Mouse (Mus musculus): ENCODE measurements around the gene Cadm2. TPM values are rescaled to one million over a fixed set of nuclear protein-coding genes. Genes with fewer than 3 reads are reported as not detected.

The Cadm2 gene
- polyA plus RNA-seq, 1 experiment from 2014 or later: 14.8 TPM

DNA sequence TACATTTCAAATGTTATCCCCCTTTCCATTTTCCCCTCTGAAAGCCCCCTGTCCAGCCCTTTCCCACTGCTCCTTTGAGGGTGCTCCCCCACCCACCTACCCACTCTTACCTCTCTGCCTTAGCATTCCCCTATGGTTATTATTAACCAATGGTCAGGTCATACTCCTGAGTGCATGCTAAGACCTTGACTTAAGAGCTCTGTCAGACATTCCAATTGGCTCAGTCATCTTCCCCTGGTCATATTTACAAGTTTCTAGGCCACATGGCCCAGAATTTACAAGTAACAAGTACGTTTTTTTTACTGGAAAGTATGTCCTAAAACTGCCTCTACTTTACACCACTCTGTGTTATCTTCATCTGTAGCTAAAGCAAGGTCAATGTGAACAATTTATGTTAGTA lies 998.3 kb downstream of the Cadm2 start:
- Histone ChIP-seq H3K9ac (no peak overlapping the region), H3K27me3 (no peaks in the 10 kb centered on the region), H3K4me1 (no peaks in the 10 kb centered on the region), H3K36me3 (no peaks in the 10 kb centered on the region), H3K9me3 (replicated peaks) (no peaks in the 10 kb centered on the region), H3K27ac (no peak overlapping the region), H3K4me2 (replicated peaks) (no peak overlapping the region), H3K4me3 (no peak overlapping the region)
- ATAC-seq (ENCODE audit: low FRiP score): no peak
- 46% methylated on average over 1 of the region's 1 CpGs for WGBS

DNA sequence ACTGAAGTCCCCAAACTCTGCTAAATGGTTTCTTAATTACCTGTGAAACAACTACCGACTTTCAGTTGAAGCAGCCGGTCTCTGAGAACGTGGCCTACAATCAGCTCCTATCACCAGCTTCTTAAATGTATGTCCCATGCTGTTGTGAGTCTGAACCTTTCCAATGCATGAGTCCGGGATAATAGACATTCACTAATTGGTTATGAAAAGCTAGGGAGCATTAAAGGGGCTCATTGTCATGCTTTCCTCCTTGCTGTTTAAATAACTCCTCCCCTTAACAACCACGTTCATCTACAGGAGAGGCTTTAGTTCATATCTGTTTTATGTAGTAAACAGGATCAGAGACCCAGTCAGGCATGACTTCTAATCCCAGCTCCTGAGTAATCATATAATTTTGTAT lies 1008.1 kb downstream of the Cadm2 start:
- H3K27ac ChIP-seq: no peak overlapping the region
- H3K36me3 ChIP-seq: no peaks in the 10 kb centered on the region
- no peak overlapping the region for H3K4me2 ChIP-seq (replicated peaks)
- ATAC-seq (ENCODE audit: low FRiP score): no peak
- H3K4me3 ChIP-seq: no peak overlapping the region
- H3K4me1 ChIP-seq: no peaks in the 10 kb centered on the region
- H3K27me3 ChIP-seq: no peaks in the 10 kb centered on the region
- H3K9me3 ChIP-seq (replicated peaks): no peaks in the 10 kb centered on the region
- H3K9ac ChIP-seq: no peak overlapping the region
- 56% methylated on average over 5 of the region's 5 CpGs for WGBS

Data from hindbrain, embryonic 12.5 days (tissue).